Mouse (Mus musculus) kidney, embryonic 14.5 days (tissue): ENCODE measurements around the gene Spx. TPM values are rescaled to one million over a fixed set of nuclear protein-coding genes. Genes with fewer than 3 reads are reported as not detected.

Experiments used
- ATAC-seq: fragments of 200-750 bp; cut with Nextera tagmentation; 2 replicates; pipeline ENCODE4 v1.8.0; 2017; ENCODE audit warnings: moderate number of reproducible peaks, mild to moderate bottlenecking, moderate TSS enrichment, moderate library complexity; ENCODE audit not compliant: low FRiP score, low TSS enrichment
- H3K27ac ChIP-seq: fragments of 300-500 bp; sonication (generic); 2 replicates; pipeline ENCODE4 v1.5.1; 2014; ENCODE audit warnings: low read depth, mild to moderate bottlenecking, low read length, moderate library complexity, mixed read lengths
- H3K27me3 ChIP-seq: fragments of 300-500 bp; sonication (generic); 2 replicates; pipeline ENCODE4 v1.6.1; 2014; ENCODE audit warnings: mild to moderate bottlenecking, low read length; ENCODE audit not compliant: control insufficient read depth, insufficient read depth
- H3K36me3 ChIP-seq: fragments of 300-500 bp; sonication (generic); 2 replicates; pipeline ENCODE4 v1.6.1; 2014; ENCODE audit warnings: low read length, mixed read lengths; ENCODE audit not compliant: control insufficient read depth, insufficient read depth
- H3K4me1 ChIP-seq: fragments of 300-500 bp; sonication (generic); 2 replicates; pipeline ENCODE4 v1.6.1; 2014; ENCODE audit warnings: low read length, mixed read lengths; ENCODE audit not compliant: control insufficient read depth, insufficient read depth
- H3K4me2 ChIP-seq: fragments of 300-500 bp; sonication (generic); replicated peaks from 2 replicates; pipeline ENCODE4 v1.6.1; 2014; ENCODE audit warnings: low read depth, mild to moderate bottlenecking, low read length
- H3K4me3 ChIP-seq: fragments of 300-500 bp; sonication (generic); 2 replicates; pipeline ENCODE4 v1.5.1; 2014; ENCODE audit warnings: mild to moderate bottlenecking, low read length
- H3K9ac ChIP-seq: fragments of 300-500 bp; sonication (generic); 2 replicates; pipeline ENCODE4 v1.6.1; 2014; ENCODE audit warnings: low read depth, mild to moderate bottlenecking, low read length, moderate library complexity
- H3K9me3 ChIP-seq: fragments of 300-500 bp; sonication (generic); 2 replicates; pipeline ENCODE4 v1.6.1; 2016; ENCODE audit warnings: low read length; ENCODE audit not compliant: control insufficient read depth
- WGBS: fragments of 180-500 bp; shearing (Covaris S2); extraction: QIAGEN DNeasy Blood & Tissue Kit; methylation state at CpG from one replicate; pipeline ENCODE4 v1.1.7; 2014; 5-methylcytosine and 5-hydroxymethylcytosine counted together
- polyA plus RNA-seq: library from polyadenylated mRNA; unstranded; fragments of >200 nt; fragmentation: Nextera tagmentation; extraction: Ambion mirVana; gene quantifications from 2 replicates; pipeline ENCODE4 v1.2.1, GENCODE M21; 2014

Gene Spx
- polyA plus RNA-seq, 1 experiment from 2014 or later = 0.95 TPM

DNA sequence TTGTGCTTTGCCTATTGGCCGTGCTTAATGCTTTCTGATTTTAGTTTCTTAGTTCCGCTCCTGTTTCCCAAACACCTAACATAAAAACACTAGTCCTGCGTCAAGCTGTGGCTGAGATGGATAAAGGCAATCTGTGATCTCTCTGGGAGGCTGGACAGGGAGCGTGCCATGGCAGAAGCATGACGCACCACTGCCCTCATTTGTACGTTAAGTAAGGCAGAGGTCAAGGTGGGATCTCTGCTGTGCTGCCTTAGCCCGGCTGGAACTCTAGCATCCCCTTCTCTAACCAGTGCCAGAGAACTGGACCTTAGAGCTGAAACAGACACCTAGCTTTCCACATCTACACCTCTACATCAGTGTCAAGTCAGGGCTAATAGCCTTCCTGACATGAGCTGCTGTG, 31.6 kb upstream of the Spx start:
- H3K4me1 ChIP-seq = peaks cover 4% of the 10 kb centered on the region; the same call in 1 of the 2 replicates
- H3K4me2 ChIP-seq = no peak overlapping the region
- WGBS = 85% methylated on average over 7 of the region's 7 CpGs
- no peak for ATAC-seq
- no peak overlapping the region for H3K9ac ChIP-seq
- no peaks in the 10 kb centered on the region for H3K27me3 ChIP-seq
- no peaks in the 10 kb centered on the region for H3K9me3 ChIP-seq
- no peak overlapping the region for H3K27ac ChIP-seq
- peaks cover 4% of the 10 kb centered on the region; the same call in 1 of the 2 replicates for H3K36me3 ChIP-seq
- H3K4me3 ChIP-seq = no peak overlapping the region

GRCm38 (mm10) chr6:142384521-142384920, 28.7 kb upstream of the Spx start:
- no peaks in the 10 kb centered on the region for H3K9me3 ChIP-seq
- WGBS = 88% methylated on average over 9 of the region's 9 CpGs
- no peak overlapping the region for H3K4me2 ChIP-seq
- no peaks in the 10 kb centered on the region for H3K36me3 ChIP-seq
- ATAC-seq = no peak
- no peak overlapping the region for H3K9ac ChIP-seq
- peaks cover 16% of the 10 kb centered on the region for H3K4me1 ChIP-seq
- no peak overlapping the region for H3K27ac ChIP-seq
- no peaks in the 10 kb centered on the region for H3K27me3 ChIP-seq
- no peak overlapping the region for H3K4me3 ChIP-seq

- peak overlapping the region; percentile 84 for H3K9ac ChIP-seq
- no peaks in the 10 kb centered on the region for H3K9me3 ChIP-seq
- no peaks in the 10 kb centered on the region for H3K27me3 ChIP-seq
- 4% methylated on average over 31 of the region's 31 CpGs for WGBS
- H3K4me2 ChIP-seq = peak overlapping the region; percentile 68
- H3K36me3 ChIP-seq = no peaks in the 10 kb centered on the region
- H3K4me3 ChIP-seq = peak overlapping the region; percentile 71
- no peak overlapping the region; the same call in 1 of the 2 replicates for H3K27ac ChIP-seq
- H3K4me1 ChIP-seq = peaks cover 16% of the 10 kb centered on the region
- ATAC-seq = peak; percentile 87; the same call in 1 of the 2 replicates
Measured at GRCm38 (mm10) chr6:142386285-142387010, 26.8 kb upstream of the Spx start.

GRCm38 (mm10) chr6:142387011-142387754, 26.1 kb upstream of the Spx start, which contains the start of the genes Recql and Golt1b:
TSS of gene Recql (minus strand) at chr6:142387087.
TSS of gene Golt1b (plus strand) at chr6:142387221.
- Histone ChIP-seq H3K9ac (peak within 1 kb of the TSS; percentile 84), H3K27me3 (no peaks in the 10 kb centered on the region), H3K4me2 (peak within 1 kb of the TSS; percentile 68), H3K27ac (no peak within 1 kb of the TSS; the same call in 1 of the 2 replicates), H3K36me3 (no peaks in the 10 kb centered on the region), H3K4me3 (peak within 1 kb of the TSS; percentile 71), H3K9me3 (no peaks in the 10 kb centered on the region), H3K4me1 (peaks cover 16% of the 10 kb centered on the region)
- WGBS = under 1% methylated on average over 76 of the region's 87 CpGs
- ATAC-seq = peak; percentile 100

DNA sequence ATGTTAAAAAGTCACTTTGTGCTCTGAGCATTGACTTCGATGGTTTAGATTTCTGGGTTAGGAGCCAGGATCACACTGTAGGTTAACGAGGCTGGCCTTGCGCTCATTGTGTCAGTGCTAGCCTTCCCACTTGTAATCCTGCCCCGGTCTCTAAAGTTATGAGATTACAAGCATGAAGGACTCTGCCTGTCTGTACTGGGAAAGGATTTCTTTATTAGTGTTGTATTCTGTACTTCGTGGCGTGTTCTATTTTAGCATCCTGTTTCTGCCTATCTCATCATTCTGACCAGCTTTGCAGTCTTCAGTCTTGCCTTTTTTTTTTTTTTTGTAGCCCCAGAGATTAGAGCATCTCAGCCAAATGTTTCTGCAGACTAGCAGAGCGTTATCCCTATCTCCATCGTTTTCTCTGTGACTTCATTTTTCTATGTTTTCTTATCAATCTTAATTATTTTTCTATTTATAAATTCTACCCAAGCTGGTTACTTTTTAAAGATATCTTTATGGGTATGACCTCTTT, 25.4 kb upstream of the Spx start:
- Histone ChIP-seq H3K36me3 (peaks cover 2% of the 10 kb centered on the region; the same call in 1 of the 2 replicates), H3K4me2 (peak overlapping the region; percentile 38), H3K4me3 (peak overlapping the region; percentile 71), H3K27ac (no peak overlapping the region), H3K9ac (peak overlapping the region; percentile 84), H3K4me1 (peaks cover 16% of the 10 kb centered on the region), H3K27me3 (no peaks in the 10 kb centered on the region), H3K9me3 (no peaks in the 10 kb centered on the region)
- no peak for ATAC-seq
- 20% methylated on average over 8 of the region's 8 CpGs for WGBS

GRCm38 (mm10) chr6:142389101-142389500, 24.1 kb upstream of the Spx start:
- no peak overlapping the region for H3K4me3 ChIP-seq
- H3K4me2 ChIP-seq = no peak overlapping the region
- H3K27ac ChIP-seq = no peak overlapping the region
- WGBS = 78% methylated on average over 2 of the region's 2 CpGs
- H3K4me1 ChIP-seq = peaks cover 16% of the 10 kb centered on the region
- H3K36me3 ChIP-seq = peaks cover 14% of the 10 kb centered on the region
- ATAC-seq = no peak
- H3K9ac ChIP-seq = peak overlapping the region; percentile 18; the same call in 1 of the 2 replicates
- H3K27me3 ChIP-seq = no peaks in the 10 kb centered on the region
- H3K9me3 ChIP-seq = no peaks in the 10 kb centered on the region

- H3K4me2 ChIP-seq = no peak overlapping the region
- no peak overlapping the region for H3K4me3 ChIP-seq
- H3K27me3 ChIP-seq = no peaks in the 10 kb centered on the region
- WGBS = 86% methylated on average over 5 of the region's 5 CpGs
- ATAC-seq = no peak
- H3K27ac ChIP-seq = no peak overlapping the region
- H3K9ac ChIP-seq = no peak overlapping the region
- peaks cover 12% of the 10 kb centered on the region for H3K4me1 ChIP-seq
- no peaks in the 10 kb centered on the region for H3K9me3 ChIP-seq
- peaks cover 38% of the 10 kb centered on the region for H3K36me3 ChIP-seq
Measured at GRCm38 (mm10) chr6:142392312-142392711, 20.9 kb upstream of the Spx start.

GRCm38 (mm10) chr6:142394669-142395068, 18.6 kb upstream of the Spx start:
- no peak for ATAC-seq
- 91% methylated on average over 5 of the region's 5 CpGs for WGBS
- no peaks in the 10 kb centered on the region for H3K9me3 ChIP-seq
- peaks cover 38% of the 10 kb centered on the region for H3K36me3 ChIP-seq
- no peak overlapping the region for H3K4me3 ChIP-seq
- no peak overlapping the region for H3K27ac ChIP-seq
- no peak overlapping the region for H3K4me2 ChIP-seq
- no peak overlapping the region for H3K9ac ChIP-seq
- H3K27me3 ChIP-seq = no peaks in the 10 kb centered on the region
- H3K4me1 ChIP-seq = no peaks in the 10 kb centered on the region
